Mouse (Mus musculus) layer of hippocampus, adult 18-20 months (tissue): Measurements from ENCODE around the gene Nepro. TPM values are rescaled to one million over a fixed set of nuclear protein-coding genes. Genes with fewer than 3 reads are reported as not detected.

ENCODE experiments used
- DNase-seq, 2 experiments: peaks; one replicate each; pipeline ENCODE4 v3.0.0; 2022; ENCODE audit warnings: low spot score in 2 of 2
- long read RNA-seq: library from polyadenylated mRNA; stranded (forward); transcript quantifications from one replicate; pipeline ENCODE4 v2.0.0, GENCODE M21; 2021
- total RNA-seq, 2 experiments: library from RNA; stranded (reverse); gene quantifications; 2 replicates each; pipeline ENCODE4 v1.2.3; 2021

Nepro gene
- total RNA-seq: 1 to 10 TPM; 5.5 to 5.8 TPM
- long read RNA-seq, partial matches to known transcripts: 0 of 1 reads
- long read RNA-seq, other reads (novel, unspliced or antisense): 0 of 1 reads

DNA sequence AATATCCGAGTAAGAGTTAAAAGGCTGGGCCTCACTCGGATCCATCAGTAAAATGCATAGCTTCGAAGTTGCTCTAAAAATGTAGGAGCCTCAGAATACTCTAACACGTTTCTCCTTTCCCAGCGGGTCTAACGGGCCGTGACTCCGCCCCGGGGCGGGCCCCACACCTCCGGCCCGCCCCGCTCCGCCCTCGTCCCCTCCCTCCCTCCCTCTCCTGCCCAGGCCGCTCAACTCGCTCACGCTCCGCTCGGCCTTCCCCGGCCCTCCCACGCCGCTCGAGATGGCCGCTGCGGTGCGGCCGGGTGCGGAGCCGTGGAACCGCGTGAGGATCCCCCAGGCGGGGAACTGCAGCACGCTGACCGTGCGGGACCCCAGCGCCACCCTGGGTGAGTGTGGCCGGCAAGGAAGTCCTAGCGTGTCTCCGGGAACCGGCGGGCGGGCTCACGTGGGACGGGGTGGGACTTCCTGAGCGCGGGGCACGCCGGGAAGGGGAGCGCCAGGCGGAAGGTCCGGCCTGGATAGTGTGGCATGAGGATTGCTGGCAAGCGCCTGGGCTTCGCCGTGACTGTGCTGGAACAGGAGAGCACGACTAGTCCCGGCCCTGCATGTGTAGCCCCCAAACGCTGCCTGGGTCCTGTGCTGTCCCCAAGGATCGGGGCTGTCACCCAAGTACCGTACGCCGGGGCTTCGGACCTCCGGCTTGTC is at the start of gene Nepro:
Gene Nepro, plus strand, starts transcription at position 219 of the 705 bp plus-strand sequence.
- DNase-seq: peak; percentile 95 to 96

DNA sequence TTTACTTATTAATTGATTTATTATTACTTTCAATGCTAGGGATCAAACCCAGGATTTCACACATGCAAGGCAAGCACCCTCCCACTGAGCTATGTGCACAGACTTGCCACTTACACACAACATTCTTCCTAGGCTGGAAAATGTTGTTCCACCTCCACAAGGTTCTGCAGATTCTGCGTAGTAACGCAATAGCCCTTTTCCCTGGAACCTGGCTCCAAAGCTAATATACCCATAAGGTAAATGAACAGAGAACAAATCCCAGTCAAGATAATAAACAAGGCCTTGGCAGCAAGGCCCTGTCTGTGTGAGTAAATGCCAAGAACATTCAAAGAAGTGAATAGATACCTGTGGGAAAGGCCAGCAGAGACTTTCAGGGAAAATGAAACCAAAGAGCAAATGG is 47.7 kb upstream of the Nepro start:
- DNase-seq: no peak

DNA sequence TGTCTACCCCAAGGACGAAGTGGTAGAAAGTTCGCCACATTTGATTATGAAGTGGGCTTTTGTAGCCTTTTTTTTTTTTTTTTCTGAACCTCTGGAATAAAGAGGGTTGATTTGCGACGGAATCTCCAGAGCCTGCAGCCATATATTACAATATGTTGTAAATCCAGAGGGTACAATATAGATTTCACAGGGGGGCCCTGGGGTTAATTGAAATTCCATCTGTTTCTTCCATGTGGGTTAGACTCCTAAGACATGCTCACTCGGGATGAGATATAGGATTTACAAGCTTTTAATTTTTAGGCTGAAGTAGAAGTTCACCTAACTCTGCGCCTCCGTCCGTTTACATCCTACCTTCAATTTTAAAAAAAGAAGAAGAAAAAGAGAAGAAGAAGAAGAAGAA is 45.0 kb upstream of the Nepro start:
- DNase-seq: no peak

- no peak for DNase-seq
These were observed 44.6 kb upstream of the Nepro start for GRCm38 (mm10) chr16:44679503-44679971.

DNA sequence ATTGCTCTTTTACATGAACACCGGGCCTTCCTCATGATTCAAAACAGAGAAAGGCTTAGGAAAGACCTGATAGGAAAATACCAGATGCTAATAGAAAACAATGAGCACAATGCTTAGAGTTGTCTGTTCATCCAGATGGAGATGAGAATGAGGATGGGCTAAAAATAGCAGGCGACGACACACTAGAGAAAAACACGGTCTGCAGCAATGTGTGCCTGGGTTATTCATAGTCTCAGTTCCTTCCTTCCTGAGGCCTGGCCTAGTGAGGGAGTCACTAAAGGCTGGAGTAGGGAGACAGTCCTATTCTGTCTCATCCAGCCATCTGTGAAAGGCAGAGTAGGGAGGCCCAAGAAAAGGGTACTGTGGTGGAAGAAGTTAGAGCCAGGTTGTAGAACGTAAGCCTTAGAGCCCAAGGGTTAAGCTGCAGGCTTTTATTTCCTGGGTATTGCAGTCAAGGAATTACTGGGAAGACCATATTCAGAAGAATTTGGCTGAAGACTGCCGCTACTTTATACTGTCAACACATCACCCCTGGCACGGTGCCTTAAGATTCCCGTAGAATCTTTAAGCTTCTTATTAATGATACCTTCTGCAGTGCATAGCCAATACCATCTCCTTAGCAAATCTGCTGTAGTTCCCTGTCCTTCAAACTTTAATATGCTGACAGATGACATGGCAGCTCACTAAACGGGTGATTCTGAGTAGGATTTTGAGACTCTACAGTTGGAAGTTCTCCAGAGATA is 43.2 kb upstream of the Nepro start:
- DNase-seq: peak; percentile 35 to 80

DNA sequence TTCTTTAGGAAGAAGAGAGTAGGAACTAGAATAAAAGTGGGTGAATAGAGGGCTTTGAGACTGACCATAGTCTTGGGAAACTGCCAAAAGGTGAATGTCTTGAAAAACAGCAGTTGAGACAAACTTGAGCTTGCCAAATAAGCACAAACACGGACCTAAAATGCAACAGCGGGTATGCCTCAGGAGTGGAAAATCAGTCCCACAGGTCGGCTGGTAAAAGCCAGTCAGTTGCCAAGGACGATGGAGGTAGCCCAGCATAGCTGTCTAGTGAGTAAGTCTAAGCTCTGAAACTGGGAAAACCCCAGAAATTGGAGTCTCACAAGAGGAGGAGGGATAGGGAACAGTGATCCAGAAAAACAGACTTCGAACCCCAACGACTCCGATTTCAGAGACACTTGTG is 39.5 kb upstream of the Nepro start:
- DNase-seq: no peak

DNA sequence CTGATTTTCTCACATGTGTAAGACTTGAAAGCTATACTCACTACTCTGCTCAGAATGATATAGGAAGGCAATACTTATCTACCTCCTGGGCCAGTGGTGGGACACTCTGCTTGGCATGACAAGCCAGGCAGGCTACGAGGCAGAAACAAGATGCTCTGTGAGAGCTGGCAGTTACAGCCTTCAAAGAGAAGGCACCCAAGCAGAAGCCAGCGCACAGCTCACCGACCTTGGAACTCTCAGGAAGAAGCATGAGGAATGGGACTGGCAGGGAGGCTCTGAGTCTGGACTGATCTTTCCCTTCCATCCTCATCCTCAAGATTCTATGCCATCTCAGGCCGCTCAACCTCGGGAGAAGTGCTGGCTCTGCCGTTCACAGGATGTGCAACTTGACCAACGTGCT is 38.7 kb upstream of the Nepro start:
- no peak for DNase-seq

DNA sequence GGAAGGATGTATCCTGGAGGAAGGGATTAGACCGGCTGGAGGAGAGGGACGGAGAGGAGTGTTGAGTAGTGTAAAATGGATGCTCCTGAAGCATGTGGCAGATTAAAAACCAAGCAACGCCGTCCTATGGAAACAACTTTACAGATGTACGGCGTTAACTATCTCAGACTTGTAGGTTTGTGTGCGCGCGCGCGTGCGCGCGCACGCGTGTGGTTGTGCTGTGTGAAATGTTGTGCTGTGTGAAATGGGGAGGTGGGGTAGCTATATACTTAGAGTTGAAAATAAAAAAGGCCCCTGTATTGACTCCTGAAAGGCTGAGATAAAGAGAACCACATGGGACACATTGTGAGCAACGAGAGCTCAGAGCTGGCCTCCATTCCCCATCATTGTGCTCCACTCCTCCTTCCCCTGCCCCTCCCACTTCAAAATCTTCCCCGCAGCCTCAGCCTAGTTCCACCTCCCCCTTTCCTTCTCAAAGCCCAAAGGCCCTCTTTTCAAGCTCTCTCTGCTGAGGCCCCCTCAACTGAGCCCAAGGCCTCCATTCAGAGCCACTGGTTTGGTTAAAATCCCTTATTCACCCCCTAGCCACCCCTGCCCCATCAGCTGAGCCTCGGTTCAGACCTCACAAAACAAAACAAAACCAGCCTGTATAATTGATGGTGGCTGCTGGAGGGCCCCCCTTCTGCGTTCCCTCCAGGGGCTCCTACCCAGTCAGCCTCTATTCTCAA is 36.9 kb upstream of the Nepro start:
- no peak for DNase-seq

- no peak for DNase-seq
These were observed 36.2 kb upstream of the Nepro start for GRCm38 (mm10) chr16:44687719-44688420.

DNA sequence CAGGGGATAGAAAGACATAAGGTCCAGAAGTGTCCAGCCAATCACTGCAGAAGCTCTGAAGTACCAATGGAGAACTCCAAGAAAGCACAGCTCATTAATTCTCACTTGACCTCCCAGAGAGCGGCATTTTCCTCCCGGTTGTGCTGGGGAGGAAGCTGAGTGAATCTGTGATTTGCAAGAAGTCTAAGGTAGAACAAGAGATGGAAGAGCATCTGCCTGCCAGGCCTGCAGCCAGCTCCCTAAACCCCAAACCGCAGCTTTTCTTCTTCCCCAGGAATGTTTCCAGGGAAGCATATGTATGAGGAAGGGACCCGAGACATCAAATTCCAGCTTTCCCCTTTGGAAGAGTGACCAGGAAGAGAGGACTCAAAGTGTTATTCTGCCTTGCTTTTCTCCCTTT is 35.6 kb upstream of the Nepro start:
- no peak for DNase-seq

DNA sequence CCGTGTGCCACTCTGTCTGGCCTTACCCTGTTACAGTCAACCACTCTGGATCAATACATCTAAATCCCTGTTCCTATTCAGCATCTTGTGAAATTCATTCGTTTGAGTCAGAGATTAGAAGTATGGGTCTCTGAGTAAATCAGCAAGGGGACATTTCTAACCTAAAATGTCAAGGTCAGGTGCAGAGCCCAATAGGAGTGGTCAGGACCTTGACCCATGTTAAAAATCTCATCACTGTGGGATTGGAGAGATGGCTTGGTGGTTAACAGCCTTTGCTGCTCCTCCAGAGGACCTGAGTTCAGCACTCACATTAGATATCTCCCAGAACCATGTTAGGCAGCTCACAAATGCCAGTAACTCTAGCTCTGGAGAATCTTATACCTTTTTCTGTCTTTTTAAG is 33.6 kb upstream of the Nepro start:
- no peak for DNase-seq

DNA sequence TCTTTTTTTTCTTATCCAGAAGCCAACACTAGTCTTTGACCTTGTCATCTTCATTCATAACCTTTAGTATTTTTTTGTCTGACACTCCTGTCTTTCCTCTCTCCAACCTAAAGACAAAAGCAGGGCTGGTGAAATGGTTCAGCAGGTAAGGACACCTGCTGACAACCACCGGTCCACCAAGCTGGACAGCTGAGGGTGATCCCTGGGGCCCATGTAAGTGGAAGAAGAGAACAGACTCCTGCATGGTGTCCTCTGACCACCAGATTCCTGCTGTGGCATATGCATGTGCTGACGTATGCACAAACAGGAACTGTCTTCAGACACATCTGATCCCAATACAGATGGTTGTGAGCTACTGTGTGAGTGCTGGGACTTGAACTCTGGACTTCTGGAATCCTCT is 33.0 kb upstream of the Nepro start:
- DNase-seq: no peak

GRCm38 (mm10) chr16:44691561-44692141 is 32.5 kb upstream of the Nepro start:
- peak; percentile 46 to 77 for DNase-seq

DNA sequence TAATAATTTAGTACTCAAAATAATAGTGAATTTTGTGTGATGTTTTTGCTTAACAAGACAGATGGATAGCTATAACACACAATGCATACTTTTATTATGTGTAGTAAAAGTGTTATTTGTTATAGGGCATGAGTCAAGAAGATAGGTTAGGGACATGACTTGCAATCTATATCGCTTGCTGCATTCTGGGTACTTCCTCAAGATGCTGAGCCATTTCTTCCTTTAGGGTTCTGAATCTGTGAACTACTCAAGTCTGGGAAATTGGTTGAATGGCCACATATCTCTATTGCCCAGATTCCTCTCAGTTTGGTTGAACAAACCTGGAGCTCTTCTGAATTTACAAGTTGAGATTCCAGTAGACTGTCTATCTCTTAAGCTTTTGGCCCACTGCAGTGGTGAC is 31.6 kb upstream of the Nepro start:
- DNase-seq: no peak

GRCm38 (mm10) chr16:44693695-44694094 is 30.4 kb upstream of the Nepro start:
- DNase-seq: no peak

DNA sequence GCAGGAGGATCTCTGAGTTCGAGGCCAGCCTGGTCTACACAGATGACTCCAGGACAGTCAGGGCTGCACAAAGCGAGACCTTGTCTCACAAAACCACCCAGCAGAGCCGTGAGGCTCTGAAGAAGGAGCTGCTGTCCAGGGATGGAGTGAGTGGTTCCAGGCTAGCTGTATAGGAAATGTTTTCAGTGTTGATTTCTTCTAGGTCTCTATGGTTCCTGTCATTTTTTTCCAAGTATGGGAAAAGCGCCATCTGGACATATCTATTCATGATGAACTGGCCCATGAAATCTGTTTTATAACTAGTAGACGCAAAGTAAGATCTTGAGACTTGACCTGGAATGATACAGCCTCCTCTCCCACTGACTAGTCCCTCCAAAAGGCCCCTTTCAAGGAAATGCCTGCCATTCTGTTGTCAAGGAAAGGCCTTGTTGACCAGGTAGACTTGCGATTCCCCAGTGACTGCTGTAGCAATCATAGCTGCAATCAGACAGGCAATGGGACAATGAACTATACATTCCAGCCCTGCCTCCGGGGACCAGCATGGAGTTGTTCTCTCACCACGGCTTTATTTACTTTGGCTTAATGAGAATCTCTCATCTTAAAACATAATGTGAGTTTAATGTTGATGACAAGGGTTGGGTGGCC is 28.8 kb upstream of the Nepro start:
- DNase-seq: no peak

DNA sequence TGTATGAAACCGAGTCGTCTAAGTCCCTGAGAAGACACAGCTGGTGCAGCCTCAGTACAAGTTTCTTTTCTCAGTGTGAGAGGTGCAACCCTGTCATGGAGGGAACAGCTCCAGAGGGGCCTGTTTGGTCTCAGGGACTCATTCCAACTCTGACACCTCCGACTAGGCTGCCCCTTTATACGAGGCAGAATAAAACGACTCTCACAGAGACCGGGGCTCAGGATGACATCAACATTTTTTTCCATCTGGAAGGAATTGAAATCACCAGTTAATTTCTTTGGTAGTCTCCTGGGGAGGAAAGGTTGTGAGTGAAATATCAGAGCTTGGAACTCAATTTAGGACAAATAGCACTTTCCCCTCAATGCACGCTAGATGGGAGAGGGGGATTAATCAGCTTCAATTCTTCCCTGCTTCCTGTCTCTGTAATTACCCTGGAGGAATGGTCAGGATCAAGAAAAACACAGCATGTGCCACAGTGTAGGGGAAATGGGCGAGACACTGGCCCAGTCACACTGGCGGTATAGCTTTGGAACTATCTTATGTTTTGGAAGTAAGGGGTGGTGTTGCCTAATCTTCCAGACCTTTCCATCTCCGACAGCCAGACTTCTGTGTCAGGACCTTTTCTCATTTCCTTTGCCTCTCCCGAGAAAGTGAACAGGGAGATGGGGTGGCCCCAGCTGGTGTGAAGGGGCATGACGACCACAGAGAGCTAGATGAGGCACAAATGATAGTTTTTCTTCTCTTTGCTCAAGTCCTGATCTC is 28.1 kb upstream of the Nepro start:
- no peak for DNase-seq

DNA sequence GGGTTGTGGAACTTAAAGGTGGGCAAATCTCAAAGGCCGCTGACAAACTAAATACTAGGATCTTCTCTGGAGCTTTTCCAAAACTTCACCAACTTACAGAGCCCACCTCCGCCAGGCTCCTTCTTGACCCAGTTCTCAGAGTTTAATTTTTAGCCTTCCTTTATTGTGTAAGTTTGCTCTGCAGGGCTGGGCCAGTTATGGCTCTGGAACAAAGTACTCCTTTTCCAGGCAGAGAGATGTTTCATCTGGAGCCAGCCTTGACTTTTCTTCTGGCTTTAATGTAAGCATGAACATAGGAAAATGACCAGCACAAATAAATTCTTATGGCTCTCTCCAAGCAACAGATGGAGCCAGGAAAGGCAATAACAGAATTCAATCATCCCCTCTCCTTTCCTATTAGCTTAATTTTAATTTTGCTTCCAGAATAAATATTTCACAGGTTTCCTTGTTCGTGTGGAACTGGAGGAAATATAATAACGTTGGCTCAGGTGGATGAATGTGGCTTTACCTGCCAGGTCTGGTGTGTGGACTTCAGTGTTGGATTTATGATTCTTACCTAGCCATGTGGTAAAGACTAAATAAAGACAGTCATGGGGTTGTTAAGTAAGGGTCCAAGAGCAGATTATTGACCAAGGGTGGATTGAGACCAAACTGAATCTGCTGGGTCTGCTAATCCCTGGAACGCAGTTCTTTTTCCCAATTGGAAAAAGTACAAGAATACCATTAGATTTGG is 26.5 kb upstream of the Nepro start:
- no peak for DNase-seq

GRCm38 (mm10) chr16:44701155-44701554 is 22.9 kb upstream of the Nepro start:
- DNase-seq: no peak
